Mouse (Mus musculus) frontal cortex, adult (tissue): Measurements from ENCODE around the gene Gm20896.
"Not testable (repeated sequence)": the region's sequence is repeated elsewhere in the genome, so short reads cannot be mapped to it uniquely, and the experiment has no call there.

ENCODE experiments used
- ATAC-seq: cut with Nextera tagmentation; 2 replicates; pipeline ENCODE4 v1.9.2; 2017; ENCODE audit warnings: mild to moderate bottlenecking, moderate library complexity, mixed read lengths; ENCODE audit not compliant: low TSS enrichment

Gm20896 gene

GRCm38 (mm10) chrY:35921426-35921825 is at the start of gene Gm20896:
Gm20896 (minus strand) TSS chrY:35921526.
- ATAC-seq = not testable (repeated sequence)
